Mouse (Mus musculus) C2C12 (cell line): ENCODE measurements at regions not wholly inside any gene's neighbourhood (a gene's known extent, or its start where the extent isn't known, plus 50 kb on each side); places are given as distances from the start of the nearest gene placed in this dataset.

Source experiments
- CTCF ChIP-seq: IDR thresholded peaks from one replicate; pipeline ENCODE4 v1.5.1; 2011; ENCODE audit not compliant: control insufficient read depth, insufficient read depth, insufficient read length
- MAX ChIP-seq: IDR thresholded peaks from one replicate; pipeline ENCODE4 v1.6.1; 2011; ENCODE audit warnings: mild to moderate bottlenecking, control low read depth
- MYOG ChIP-seq: IDR thresholded peaks from one replicate; pipeline ENCODE4 v1.6.1; 2011; ENCODE audit not compliant: control insufficient read depth, insufficient read length; ENCODE audit errors: extremely low read depth
- USF1 ChIP-seq: IDR thresholded peaks from one replicate; pipeline ENCODE4 v1.6.1; 2011; ENCODE audit warnings: low read depth, mild to moderate bottlenecking, control low read depth, moderate library complexity

- TF ChIP-seq MAX: no peak
- no peak for TF ChIP-seq CTCF
- no peak for TF ChIP-seq MYOG
- no peak for TF ChIP-seq USF1
Measured at GRCm38 (mm10) chr3:21678734-21679133, 397.7 kb upstream of the Tbl1xr1 start.
